Mouse (Mus musculus): ENCODE measurements around the gene Pax4.

The Pax4 gene

DNA sequence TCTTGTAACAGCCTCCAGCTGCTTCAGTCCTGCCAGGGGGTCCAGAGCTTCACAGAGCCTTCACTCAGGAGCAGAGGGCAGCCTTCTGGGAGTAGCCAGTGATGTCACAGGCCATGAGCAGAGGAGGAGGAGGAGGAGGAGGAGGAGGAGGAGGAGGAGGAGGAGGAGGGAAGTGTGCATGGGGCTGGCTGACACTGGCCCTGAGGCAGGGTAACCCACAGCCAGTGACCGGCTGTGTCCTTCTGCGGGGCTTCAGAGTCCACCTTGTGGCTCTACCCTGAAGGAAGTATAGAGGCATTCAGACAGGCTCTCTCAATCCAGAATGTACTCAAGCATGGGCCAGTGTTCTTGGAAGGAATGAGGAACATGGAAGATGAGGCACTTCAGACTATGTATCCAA lies at the start of gene Pax4:
Pax4 (minus strand) TSS at position 101 of the 400 bp plus-strand sequence.
- no peak for DNase-seq (ENCODE audit: low spot score)

DNA sequence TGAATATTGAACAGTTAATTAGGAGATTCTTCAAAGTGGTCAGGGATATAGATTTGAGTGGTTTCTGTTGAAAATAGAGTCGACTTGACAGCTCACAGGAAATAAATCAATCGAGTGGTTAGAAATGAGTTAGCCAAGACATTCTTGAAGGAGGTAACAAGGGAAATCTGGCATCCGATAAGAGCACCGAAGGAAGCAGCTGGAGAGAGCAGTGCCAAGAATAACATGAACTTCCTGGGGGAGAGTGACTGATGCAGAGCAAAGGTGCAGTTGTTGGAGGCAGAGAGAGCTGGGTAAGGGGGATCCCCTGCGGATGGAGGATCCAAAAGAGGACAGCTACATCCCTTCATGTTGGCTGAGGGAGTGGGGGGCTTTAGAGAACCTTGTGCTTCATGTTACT lies 48.7 kb upstream of the Pax4 start:
- DNase-seq (ENCODE audit: low spot score), result no peak

DNA sequence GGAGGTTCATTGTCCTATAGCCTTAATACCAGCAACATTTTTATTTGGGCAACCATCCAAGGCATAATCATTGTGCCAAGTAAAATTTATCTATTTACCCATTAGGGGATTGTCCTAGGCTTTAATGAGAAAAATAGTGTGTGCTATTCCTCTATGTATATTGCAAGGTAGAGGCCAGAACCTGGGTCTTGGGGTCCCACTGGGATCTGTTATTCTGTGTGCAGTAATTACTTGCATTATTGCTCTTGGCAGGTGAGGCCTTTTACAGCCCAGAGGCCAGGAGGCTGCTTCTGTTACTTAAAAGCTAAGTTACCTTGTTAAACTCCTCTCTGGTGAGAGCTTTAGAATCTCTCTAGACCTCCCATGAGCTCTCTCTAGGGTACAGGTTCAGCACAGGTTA lies 42.0 kb upstream of the Pax4 start:
- no peak for DNase-seq (ENCODE audit: low spot score)

DNA sequence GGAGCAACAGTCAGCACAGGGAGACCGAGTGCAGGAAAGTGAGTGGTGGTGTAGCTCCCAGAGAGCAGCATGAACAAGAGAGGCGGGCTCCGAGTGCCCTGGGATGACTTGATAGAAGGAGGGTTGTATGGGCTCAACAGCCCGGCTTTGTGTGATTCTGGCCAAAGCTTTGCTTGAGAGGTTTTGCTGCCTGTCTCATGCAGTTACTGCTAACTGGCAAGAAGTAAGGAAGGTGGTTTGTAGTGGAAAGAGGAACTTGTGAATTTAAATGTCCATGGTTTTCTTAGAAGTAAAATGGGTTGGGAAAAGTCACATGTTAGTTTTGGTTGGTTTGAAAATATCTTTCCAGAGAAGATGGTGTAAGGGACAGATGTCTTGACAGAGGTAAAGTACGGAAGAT lies 41.5 kb upstream of the Pax4 start:
- DNase-seq (ENCODE audit: low spot score), result no peak

DNA sequence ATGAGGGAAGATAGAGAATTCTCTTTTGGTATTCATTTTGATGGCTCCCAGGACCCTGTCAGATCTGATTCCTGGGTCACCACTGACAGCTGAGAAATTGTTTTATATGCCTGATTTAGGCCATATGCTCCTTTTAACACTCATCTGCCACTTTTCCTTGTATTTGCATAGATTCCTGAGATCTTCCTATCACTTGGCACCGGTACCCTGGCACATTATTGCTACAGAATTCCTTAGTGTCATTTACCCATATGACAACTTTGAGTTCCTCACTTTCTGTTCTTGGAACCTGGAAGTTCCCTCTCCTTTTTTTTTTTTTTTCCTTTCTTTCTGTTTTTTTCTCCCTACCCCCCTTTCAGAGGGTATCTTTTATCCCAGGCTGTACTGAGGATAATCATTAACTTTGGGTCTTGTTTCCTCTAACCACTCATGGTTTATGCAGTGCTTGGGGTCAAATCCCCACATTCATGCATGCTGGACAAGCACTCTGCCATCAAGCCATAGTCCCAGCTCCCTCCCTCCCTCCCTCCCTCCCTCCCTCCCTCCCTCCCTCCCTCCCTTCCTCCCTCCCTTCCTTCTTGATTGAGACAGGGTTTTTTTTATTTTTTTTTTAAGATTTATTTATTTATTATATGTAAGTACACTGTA lies 39.2 kb upstream of the Pax4 start:
- no peak for DNase-seq (ENCODE audit: low spot score)

DNA sequence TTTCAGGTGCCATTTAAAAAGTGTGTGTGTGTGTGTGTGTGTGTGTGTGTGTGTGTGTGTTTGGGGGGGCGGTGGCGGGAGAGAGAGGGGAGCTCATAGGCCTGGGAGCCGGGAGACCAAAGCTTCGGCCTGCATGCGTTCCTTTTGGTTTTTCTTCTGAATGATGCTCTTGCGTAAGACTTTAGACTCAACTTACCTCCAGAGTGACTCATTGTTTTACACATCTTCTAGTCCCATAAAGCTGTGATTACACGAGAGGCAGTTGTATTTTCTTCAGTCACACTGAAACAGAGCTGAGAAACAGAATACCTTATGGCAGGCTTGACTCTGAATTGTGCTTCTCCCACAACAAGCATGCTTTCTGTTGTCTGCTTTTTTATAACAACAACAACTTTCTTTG lies 37.8 kb upstream of the Pax4 start:
- no peak for DNase-seq (ENCODE audit: low spot score)

DNA sequence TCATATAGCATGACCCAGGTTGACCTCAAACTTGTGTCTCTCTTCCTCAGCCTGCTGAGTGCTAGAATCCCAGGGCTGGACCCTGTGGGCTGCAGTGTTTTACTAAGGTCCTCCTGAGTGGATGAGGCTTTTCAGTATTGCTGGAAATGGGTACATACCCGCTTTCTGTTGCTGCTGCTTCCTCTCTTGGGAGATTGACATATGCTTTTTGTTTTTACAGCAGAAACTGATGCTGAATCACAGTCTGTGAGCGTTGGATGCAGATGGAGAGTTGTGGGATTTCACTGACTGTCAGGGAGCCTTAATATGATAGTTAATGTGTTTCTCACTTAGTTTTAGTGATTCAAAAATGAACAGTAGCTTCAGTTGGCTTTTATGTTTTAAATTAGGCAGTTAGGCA lies 37.3 kb upstream of the Pax4 start:
- DNase-seq (ENCODE audit: low spot score), result no peak

DNA sequence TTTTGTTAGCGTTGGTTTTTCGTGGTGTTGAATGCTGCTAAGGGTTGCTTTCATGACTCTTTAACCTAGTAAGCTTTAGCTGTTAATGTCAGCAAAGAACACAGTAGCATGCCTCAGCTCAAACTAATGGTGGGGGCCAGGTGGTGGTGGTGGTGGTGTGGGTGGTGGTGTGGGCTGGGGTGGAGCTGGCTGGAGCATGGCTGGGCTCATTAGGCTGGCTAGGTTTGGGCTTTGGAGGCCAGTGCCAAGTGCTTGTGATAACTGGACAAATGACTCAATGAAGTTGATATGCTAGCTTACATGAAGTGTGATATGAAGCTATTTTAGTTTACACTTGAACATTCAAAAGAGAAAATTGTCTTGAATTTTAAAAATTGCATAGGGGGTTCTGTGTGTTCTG lies 36.9 kb upstream of the Pax4 start:
- DNase-seq (ENCODE audit: low spot score), result no peak

DNA sequence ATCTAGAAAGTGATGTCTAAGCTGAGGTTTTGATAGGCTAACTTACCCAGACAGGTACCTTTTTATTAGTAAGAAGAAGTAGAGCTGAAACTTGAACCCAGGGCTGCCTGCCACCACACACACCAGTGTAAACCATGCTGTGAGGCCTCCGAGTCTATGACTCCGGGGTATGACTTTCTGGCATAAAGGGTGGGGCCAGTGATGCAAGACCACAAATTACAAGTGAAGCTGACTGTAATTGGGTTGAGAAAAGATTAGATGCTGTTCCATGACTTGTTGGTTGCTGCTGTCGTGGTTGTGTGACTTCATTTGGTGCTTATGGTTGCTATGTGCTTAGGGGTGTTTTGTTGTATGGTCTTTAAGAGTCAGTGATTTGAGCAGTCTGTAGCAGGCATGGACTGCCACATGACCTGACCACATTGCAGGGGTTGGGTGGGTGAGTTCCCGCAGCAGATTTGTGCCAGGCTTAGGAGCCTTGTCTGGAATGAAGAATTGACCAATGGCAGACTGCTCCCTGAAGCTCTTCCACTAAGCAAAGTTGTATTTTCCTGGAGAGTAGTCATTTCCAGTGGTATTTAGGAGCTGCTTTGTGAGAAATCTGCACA lies 33.7 kb upstream of the Pax4 start:
- DNase-seq (ENCODE audit: low spot score), result no peak

DNA sequence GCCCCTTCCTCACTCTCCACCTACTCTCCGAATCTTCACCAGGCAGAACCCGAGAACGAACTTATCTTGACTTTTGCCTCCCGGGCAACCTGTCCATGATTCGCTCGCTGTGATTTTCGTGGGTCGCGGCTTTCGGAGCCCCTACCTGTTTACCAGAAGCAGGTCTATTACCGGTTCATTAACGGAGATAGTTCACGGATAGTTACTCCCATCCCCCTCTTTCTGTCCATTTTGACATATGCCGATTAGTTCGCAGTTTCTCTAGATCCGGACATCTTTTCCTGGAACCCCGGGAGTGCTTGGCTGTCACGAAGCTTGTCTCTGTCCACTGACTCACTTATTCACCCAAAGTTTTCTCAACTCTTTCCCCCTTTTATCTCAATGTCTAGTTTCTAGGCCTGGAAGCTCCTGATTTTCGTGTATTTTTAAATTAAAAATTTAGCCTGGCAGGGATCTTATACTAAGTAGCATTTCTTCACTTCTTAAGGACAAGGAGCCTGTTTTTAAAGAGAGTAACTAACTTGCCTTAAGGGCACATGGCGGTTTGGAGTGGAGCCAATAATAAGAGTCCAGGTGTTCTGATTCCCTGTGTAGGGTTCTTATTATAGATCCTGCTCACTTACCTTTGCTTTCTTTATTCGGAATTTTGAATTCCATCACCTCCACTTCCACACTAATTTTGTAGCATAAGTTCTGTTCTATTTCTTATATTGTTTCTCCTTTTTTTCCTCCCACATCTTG lies 31.8 kb upstream of the Pax4 start:
- no peak for DNase-seq (ENCODE audit: low spot score)

DNA sequence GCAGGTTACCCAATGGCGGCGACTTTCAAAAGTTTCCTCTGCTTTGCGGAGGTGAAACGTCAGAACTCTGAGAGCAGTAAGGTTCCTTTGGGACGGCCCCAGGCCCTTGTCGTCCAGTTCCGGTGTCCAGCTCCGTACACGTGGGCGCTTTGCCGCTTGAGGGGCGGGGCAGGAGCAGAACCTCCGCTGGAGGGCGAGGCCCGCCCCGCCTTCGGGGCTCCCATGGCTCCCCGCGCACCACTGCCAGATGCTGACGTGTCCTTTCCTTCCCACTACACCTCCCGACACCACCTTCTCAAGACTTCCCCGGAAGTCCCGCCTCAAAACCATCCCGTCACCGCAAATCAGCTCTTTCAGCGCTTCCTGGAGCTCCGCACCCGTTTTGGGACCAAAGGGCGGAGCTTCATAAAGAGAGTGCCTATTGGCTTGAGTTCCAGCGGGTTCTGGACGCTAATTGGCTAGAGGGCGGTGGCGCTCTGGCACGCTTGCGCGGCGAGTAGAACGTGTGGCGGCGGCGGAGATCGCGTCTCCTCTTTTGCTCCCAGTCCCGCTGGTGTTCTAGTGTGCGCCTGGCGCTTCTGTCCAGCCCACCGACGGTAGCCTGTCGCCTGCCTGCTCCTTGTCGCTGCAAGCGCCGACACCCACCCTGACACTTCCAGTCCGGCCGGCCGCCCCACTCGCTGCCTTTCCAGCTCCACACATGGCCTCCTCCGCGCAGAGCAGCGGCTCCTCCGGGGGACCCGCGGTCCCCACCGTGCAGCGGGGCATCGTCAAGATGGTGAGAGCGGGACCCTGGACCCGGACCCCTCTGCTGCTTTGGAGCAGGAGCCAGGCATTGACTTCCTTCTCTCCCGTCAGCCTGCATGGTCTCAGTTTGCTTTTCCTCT lies 31.0 kb upstream of the Pax4 start:
- DNase-seq (ENCODE audit: low spot score), result peak; percentile 99

DNA sequence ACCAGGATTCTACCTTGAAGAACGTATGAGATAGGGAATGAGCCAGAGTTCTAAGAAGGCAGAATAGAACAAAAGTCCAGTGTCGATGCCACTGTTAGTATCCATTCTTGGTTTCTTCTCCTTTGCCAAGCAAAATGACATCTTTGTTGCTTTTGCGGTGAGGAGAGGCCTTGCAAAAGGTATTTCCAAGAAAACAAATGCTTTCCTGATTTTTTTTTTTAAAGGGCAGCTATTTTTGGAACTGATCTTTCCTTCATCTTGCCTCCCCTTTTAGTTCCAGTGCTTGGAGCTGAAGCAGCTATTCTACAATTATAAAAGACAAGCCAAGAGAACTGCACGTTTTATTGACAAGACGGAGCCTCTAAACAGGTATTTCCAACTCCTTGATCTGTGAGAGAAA lies 25.7 kb upstream of the Pax4 start, which contains the start of gene Snd1:
Snd1 (plus strand) TSS at position 301 of the 400 bp plus-strand sequence.
- no peak for DNase-seq (ENCODE audit: low spot score)

DNA sequence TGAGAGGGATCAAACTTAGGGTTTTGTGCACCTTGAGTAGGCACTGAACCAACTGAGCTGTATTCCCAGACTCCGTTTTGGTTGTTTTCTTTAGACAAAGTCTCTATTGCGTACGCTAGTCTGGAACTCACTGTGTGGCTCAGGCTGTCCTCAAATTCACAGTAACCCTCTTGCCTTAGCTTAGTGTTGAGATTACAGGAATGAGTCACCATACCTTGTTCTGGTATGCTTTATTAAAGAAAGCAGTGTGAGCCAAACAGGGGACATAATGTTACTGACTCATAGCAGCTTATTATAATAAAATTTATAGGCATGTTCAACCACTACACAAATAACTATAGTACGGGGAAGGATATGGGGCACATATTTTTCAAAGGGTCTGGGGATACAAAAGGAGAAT lies 25.1 kb upstream of the Pax4 start:
- no peak for DNase-seq (ENCODE audit: low spot score)

DNA sequence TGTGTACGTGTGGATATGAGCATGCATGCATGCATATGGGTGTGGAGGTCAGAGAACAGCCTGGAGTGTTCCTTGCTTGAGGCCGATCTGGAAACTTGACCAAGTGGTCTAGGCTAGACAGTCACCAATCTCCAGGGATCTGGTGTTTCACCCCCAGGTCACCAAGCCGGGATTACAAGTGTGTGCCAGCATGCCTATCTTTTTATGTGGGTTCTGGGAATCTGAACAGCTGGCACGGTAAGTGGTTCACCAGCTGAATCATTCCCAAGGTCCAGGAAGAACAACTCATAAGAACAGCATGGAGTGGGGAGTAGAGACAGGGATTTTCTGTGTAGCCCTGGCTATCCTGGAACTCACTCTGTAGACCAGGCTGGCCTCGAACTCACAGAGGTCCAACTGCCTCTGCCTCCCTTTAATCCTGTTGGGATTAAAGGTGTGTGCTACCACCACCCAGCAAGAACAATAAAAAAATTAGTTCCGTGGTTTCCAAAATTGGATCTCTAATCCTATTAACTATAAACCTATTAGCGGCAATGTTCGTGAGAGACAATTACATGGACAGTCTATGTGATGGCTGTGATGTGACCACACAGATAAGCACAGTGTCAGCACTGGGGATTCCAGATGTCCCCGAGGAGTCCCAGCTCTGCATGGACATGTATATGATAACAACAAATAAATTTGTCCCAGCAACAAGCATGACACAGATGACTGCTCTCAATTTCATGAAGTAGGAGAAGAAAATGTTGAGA lies 22.3 kb upstream of the Pax4 start:
- no peak for DNase-seq (ENCODE audit: low spot score)

DNA sequence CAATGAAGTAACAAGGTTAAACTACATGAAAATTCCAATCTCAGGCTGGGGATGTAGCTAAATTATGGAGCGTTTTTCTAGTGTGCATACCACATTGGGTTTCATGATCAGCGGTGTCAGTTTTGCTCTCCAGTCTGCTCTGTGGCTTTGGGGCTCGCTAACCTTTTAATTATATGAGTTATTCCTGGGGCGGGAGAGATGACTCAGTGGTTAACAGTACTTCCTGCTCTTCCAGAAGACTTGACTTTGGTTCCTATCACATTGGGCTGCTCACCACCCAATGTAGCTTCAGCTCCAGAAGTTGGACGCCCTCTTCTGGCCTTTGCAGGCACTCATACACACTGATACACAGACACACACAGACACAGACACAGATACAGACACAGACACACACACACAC lies 21.5 kb upstream of the Pax4 start:
- DNase-seq (ENCODE audit: low spot score), result no peak

DNA sequence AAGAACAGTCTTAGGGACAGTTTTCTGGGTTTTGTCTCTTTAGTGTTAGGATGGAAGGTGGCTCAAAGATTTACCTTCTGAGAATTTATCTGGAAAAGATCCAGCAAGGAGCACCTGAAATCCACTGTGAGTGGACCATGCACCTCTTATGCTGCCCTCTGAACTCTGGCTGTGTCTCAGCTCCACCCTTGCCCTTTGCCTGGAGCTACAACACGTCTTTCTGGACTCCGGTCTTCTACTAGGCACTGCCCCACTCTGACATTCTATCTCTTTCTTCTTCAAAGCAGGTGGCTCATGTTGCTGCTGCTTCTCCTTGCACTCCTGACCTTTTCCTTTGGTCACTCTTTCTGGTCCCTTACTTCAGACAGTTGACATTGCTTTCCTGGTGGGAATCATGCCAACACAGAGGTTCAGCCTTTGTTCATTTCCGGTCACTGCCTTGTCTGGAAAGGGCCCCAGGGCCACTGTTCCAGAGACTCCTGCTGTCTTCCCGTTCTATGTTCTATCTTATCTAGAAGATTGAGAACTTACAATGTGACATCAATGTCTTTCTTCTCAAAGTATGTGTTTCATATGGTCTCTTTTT lies 21.0 kb upstream of the Pax4 start:
- DNase-seq (ENCODE audit: low spot score), result no peak

DNA sequence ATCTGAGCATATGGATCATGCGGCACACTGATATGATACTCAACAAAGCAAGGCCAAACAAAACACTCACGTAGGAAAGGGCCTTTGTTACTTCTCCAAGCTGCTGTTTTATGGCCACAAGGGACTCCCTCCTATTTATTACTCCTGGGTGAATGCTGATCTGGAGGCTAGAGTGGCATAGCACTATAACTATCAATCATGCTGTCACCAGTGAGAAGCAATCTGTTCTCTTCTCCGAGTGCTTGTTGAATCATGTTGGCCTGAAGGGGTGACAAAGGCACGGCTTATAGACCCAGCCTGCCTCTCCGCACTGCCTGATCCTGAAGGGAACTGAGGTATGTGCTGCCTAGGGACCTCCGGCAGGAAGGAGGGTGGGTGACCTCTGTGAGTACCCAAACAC lies 15.5 kb upstream of the Pax4 start:
- no peak for DNase-seq (ENCODE audit: low spot score)

DNA sequence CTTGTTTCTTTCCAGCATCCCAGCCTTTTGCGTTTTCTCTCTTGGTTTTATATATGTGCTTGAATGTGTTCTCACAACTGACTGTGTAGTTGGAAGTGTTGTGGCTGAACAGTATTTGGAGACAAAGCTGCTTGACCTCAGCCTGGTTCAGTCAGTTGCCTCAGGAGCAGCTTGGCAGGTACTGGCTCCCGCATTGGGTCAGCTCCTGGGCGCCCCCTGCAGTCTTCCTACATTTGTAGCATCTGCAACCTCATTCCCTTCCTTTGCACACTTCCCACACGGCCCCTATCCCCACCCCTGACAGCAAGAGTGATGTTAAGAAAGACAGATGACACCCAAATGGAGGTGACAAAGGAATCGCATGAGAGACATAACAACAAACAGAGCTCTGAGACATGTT lies 11.4 kb upstream of the Pax4 start:
- DNase-seq (ENCODE audit: low spot score), result peak; percentile 35

DNA sequence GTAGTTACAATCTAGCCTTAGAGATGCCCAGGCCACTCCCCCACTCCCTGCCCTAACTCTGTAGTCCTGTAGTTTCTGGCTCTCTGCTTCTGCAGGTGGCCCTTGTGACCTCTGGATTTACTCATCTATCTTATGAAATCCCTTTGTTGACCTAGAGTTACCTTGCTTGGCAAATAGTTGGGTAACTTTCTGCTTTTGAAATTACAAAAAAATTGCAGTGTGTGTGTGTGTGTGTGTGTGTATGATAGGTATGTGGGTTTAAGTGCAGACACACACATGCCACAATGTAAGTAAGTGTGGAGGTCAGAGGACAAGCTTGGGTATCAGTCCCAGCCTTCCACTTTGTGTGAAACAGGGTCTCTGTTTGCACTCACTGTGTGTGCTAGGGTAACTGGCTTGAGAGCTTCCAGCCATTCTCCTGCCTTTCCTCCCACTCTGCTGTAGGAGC lies 10.1 kb upstream of the Pax4 start:
- no peak for DNase-seq (ENCODE audit: low spot score)

DNA sequence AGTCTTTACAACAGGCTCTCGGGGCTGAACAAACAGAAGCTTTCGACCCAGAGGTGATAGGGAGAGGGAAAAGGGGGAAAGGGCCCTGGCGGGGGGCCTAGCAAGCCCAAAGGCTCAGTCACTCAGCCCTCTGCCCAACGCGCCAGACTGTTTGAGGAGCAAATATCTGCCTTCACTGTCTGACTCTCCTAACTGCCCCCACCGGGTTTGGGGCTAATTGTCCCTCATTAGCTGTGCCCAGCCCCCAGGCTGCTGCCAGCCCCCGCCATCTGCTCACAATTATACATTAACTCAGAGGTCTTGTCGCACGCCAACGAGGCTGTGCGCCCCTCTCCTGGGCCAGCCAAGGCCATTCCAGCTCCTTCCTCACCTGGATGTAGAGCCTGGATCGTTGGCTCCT lies 1.8 kb upstream of the Pax4 start:
- DNase-seq (ENCODE audit: low spot score), result no peak

DNA sequence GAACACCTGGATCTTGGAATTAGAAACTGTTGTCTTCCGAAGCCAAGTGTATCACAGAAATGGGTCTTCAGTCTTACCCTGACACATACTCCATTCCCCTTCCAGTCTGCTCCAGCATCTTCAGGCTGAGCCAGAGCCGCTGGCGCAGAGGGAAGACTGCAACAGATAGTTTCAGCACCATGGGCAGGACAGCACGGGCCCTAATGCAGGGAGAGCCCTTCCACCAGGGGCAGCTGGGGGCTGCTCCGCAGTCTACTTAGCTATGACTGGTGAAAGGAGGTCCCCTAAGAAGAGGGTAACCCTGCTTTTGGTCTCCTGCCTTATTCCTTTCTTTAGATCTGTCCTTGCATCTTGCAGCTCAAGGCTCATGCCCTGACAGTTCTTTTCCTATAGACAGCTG lies 1.3 kb upstream of the Pax4 start:
- DNase-seq (ENCODE audit: low spot score), result no peak
